Mouse (Mus musculus): ENCODE results near the gene Tm4sf1.

Tm4sf1 gene

DNA sequence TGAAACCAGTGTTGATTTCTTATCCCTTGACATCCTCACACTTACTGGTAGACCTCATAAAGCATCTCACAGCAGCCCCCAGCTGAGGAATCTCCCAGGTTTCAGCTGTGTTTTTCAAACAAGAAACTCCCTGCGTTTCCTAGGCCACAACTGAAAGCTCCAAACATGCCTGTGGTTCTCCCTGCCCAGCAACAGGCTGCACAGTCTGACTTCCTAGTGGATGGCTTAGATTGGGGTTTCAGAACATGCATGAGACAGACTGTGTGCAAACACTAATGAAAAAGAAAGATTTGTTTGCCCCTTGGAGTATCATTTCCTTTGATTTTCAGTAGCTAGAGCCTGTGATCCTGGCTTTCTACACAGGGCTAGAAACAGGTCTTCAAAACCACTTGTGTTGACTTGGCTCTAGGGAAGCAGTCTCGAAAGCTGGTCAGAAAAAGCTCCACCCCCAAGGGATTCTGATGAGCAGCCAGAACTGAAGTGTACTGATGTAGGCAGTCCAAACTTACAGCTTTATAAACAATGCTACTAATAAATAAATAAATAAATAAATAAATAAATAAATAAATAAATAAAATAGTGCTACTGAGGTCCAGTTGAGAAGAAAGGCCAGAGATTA is at the start of gene Tm4sf1:
Tm4sf1 (minus strand) TSS at position 68 of the 619 bp plus-strand sequence.
- no peak for DNase-seq (ENCODE audit: low read depth, low spot score)

DNA sequence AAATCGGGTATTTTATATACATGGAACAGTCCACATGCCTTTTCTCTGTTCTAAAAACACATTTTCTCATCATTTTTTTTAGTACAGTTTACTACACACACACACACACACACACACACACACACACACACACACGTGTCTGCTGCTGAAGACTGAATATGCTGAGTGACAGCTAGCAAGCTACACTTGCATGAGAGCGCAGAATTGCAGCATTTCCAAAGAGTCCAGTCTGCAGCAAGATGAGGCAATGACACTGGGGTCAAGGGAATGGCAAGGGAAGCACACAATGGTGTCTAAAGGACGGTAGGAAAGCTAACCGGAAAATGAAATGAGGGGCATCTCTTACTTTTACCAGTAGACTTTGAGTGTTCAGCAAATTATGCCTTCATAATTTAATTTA is 43.0 kb upstream of the Tm4sf1 start:
- no peak for DNase-seq (ENCODE audit: low read depth, low spot score)

DNA sequence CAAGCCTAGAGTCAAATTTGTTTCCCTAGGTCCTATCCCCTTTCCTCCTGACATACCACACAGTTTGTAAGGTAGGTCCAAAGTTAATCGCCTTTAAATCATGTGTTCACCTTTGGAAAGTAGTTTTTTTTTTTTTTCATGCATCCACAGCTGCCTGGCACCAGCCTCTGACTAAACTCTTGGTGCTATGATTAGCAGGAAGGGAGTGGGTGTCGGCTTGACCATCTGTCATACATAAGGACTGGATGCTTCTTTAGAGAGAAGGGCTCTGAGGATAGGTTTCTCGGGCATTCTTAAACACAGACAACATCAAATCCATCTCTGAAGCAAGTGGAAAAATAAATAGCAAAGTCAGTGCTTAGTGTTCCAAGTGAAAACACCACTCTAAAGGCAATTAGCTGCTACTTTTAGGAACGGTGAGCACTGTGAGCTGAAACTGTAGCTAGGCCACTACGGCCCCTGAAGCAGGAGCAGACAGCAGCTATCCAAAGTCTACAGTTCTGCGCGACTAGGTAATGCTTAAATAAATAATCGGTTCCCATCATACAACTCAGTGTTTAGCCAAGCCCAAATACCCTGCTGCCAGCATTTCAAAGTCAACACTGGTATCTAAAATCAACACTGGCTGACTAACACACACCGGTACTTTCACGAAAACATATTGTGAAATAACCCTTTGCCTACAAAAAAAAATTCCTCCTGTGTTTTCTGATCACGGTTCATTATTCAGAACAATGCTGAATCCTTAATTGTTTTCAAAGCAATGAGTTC is 42.2 kb upstream of the Tm4sf1 start:
- no peak for DNase-seq (ENCODE audit: low read depth, low spot score)

DNA sequence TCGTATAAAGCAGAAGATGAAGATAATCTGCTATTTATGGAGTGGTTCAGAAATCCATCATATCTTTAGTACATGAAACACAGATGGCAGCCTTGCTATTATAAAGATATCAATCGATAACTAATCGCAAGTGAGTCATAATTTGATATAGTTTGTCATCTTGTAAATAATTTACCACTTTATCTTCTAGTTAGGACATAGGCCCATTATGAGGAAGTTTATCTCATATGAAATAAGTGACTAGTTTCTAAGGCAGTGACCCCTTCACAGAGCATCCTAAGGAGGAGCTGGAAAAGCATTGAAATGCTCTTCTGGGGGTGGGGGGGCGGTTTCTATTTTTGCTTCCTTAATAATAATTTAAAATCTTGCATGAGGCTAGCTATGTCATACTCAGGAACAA is 41.2 kb upstream of the Tm4sf1 start:
- DNase-seq (ENCODE audit: low read depth, low spot score), result no peak

DNA sequence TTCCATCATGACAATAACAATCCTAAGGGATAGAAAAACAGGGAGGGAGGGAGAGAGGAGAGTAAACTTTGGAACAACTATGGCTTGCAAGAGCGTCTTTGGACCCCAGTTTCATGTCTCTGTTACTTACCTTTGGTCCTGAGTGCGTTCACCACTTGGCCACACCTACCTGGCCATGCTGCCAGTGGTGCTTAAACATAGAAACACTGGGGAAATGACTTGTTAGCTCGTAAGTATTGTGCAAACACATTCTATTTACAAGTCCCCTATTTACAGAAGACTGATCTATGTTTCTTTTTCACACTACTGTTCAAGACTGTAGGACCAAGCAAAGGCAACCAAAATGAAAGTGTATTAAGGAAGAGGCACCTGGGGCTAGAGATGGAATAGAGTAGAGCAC is 39.5 kb upstream of the Tm4sf1 start:
- DNase-seq (ENCODE audit: low read depth, low spot score), result no peak

DNA sequence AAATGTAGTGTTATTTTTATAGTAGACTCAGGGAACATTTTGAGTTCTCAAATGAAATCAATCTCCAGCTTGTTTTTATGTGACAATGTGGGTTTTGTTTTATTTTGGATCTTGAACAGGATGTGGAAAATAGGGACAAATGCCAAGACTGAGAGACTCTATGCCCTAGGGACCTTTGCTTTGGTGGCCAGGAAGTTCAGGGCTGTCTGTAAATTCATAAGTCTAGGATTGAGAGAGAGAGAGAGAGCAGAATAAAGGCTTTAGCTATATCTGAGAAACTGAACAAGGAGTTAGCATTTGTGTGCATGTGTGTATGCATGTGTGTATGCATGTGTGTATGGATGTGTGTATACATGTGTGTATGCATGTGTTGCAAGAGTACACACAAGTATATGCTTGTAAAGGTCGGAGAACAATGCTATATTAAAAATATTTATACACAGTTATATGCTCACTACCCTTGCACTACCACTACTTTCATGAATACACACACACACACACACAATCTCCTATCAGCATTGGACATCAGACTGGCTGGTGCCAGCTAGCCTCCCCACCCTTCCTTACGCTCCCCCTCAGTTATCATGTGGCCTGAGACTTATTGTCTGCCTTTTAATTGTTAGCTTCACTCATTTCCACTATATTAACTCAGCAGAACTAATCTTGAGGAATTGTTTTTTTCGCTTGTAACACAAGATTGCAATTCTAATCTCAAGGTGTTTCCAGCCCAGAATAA is 33.5 kb upstream of the Tm4sf1 start:
- DNase-seq (ENCODE audit: low read depth, low spot score), result no peak

DNA sequence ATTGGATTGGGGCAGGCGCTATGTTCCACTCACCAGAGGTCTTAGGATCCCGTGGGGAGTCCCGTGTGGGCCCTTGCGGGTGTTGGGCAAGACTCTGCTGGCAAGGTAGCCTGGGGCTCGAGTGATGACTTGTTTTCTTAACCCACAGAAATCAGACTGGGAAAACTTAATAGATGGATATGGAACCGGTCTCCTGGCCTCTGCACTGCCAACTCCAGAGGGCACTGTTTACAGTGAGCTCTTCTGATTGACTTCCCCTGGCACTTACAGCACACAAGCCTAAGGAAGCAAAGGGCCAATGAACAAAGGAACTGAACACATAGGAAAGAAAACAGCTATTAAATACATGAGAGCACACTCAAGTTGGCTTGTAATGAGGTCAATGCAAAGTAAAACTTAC is 26.2 kb upstream of the Tm4sf1 start:
- DNase-seq (ENCODE audit: low read depth, low spot score), result no peak

DNA sequence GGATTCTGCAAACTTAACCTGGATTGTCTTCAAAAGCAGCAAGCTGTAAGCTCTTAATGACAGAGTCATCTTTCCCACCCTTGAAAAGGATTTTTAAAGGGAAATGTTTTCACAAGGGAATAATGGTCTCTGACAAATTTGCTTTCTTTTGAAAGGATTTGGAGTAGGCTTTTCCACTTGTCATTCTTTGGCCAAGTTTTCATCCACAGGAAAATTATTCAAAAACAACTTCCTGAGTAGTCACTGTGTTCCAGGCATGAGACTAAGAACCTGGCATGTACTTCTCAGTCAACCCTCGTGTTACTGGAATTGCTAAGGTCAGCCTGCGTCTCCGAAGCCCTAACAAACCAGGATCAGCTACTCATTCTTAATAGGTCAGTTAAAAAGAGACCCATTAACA is 5.3 kb upstream of the Tm4sf1 start:
- no peak for DNase-seq (ENCODE audit: low read depth, low spot score)

DNA sequence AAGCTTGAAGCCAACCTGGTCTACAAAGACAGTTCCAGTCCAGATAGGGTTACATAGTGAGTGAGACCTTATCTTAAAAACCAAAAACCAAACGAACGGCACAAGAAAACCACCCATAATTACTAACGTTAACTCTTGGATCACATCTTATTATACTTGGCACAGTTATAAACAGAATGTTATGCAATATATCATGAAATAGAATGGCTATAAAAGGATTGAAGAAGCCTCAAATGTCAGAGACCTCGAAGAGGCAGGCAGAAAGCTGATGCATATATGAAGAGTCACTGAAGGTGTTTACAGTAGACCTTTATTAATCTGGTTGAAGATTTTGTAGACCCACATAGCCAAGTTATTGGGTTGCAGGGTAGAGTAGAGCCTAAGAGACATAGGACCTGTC is 3.8 kb upstream of the Tm4sf1 start:
- DNase-seq (ENCODE audit: low read depth, low spot score), result no peak

DNA sequence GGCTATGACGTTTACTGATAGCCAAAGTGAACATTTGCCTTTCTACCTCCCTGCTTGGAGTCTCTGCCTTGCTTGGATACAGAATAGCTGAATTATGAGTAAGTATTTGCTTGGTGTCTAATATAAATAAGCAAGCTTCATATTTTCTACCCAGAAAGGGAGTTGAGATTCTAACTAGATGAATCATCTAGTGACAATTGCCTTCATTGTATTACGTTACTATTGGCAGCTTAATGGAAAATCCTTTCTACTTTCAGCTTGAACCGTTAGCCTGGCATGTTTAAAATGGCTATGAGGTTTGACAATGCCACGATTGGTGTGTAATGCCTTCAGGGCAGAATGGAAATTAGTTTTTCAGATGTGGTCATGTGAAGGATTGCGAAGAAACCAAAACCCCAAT is 2.7 kb upstream of the Tm4sf1 start:
- DNase-seq (ENCODE audit: low read depth, low spot score), result no peak

DNA sequence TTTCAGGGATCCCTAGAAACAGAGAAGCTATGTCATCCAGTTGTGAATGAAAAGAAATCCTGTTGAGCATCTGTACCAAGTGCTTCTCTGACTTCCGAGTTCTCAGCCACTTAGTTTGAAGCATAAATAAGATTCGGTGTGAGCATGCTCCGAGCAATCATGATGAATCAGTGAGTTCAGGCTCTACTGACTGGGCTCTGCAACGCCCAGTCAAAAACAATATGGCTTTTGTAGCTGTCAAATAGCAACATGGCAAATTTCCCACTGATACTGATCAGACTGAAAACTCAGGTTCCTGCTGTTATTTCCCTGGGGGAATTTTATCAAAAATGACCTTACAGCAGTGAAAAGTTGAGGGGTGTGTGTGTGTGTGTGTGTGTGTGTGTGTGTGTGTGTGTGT is 2.3 kb upstream of the Tm4sf1 start:
- no peak for DNase-seq (ENCODE audit: low read depth, low spot score)

DNA sequence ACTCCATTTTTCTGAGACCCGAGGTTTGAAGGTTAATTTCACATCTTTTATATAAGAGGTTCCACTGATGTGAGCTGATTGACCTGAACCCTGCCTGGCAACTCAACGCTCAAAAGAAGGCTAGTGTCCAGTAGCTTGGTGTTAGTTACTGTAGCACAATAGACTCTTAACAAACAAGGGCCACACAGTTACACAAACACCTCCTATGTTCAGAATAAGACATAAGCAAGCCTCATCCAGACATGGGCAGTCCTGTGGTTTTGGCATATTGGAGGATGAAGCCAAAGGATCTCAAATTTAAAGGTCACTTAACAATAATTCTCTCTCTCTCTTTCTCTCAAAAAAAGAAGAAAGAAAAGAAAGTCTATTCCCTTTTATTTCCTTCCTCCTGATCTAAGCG is 1.7 kb upstream of the Tm4sf1 start:
- no peak for DNase-seq (ENCODE audit: low read depth, low spot score)

DNA sequence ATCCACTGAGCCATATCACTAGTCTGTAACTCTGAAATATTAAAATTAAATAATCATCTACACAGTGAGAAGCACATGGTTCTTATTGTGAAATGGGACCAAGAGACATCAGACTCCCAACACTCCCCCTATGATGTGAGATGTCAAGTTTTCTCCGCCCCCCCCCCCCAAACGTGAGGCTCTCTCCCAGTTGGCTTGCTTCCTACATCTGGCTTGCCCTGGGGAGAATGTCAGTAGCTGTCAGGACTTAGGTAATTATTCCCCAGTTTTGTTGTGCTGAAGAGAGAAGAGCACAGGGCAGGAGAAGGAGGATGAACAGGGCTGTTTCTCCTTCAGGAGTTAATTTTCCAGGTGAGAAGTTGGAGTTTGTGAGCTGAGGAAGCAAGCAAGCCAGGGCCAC is 1.1 kb upstream of the Tm4sf1 start:
- DNase-seq (ENCODE audit: low read depth, low spot score), result no peak

DNA sequence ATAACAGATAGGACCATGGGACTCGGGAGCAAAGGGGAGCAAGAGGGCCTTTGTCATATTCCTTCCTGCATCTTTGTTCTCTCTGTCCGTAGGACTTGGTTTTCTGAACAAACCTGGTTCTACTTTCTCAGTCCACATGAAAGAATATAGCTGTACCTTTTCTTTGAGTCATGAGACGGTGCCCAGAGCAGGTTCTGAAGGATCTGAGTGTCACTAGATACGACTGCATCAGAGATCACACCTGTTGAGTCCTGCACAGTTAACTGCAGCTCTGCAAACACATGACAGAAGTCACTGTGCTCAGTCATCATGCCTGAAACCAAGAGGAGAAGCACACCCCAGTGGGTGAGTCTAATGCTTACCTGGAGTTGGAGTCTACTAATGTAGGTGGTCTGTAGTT is 422 bp downstream of the Tm4sf1 start:
- DNase-seq (ENCODE audit: low read depth, low spot score), result no peak

DNA sequence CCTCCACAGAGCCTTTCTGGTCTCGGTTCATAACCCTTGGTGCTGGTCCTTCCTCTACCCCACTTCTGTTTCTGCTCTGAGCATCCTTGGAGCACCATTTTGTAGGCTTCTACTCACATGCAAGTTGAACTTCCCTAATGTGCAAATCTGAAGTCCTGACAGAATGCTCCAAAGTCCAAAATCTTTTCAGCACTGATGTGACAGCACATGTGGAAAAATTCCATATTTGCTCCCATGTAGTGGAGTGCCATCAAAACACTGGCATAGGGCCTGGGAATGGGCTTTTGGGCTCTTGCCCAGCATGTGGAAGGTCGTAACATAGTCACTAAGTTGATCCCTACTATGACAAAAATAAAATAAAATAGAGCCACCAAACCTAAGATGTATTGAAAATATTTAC is 3.8 kb downstream of the Tm4sf1 start:
- no peak for DNase-seq (ENCODE audit: low read depth, low spot score)

DNA sequence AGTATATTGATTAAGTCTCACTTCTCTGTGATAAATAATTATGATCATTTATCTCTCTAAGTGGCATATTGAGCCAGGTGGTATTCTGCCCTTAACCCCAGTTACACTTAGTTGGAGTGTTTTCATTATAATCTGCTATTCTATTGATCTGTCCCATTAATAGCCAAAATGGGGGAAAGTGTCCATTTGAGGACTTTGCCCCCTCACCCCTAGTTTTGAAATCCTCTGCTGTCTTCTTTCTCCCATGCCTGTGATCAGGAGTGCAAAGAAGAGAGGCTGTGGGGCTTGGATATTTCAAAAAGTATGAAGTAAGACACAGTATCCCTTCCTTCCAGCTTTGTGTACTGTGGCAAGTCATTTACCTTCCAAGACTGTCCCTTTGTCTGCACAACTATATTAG is 5.2 kb downstream of the Tm4sf1 start:
- no peak for DNase-seq (ENCODE audit: low read depth, low spot score)

DNA sequence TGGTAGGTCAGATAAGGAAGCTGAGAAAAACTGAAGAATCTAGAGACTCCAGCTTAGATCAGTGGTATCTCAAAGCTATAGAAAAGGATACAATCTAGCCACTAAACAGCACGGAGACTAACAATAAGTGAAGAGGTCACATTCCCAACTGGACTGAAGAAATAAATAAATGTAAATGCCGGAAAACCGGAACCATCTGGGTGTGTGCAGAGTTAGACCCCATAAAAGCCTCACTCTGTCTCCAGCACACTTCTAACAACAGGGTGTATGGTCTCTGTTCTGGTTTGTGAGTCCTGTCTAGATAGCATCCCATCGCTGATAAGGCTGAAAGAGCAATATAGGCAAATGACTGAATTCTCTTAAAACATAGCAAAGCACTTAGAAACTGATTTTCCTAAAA is 6.2 kb downstream of the Tm4sf1 start:
- no peak for DNase-seq (ENCODE audit: low read depth, low spot score)

DNA sequence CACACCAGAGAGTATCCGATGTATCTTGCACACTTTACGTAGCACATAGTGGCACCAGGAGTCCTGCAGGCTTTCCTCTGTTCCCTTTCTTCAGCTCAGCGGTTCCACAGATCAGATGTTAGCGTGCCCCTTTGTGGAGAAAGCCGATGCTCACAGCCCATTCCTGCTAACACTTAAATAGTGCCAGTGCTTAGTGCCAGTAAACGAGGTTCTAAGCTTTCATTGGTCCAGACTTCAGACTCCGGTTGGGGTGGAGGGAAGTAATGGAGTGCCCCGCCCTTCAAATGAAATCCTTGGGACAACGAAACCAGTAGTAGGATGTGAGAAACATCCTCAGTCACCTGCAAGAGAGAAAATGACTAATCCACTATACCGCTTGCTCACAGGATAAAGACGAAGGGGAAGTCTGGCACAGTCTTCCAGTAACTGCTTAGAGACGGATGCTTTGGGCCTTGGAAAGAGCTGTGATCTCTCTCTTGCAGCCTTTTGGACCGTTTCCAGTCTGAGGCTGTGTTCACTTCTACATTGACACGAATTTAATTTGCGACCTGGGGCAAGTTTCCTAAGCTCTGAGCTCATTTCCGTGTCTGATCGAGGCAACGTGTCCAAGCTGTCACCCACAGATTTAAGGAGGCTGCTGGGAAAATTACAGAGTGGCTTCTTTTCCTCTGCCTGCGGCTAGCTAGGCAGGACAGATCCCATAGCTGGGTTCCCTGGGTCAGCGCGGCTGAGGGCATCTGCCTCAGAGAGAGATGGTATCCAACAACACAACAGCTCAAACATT is 6.9 kb downstream of the Tm4sf1 start:
- no peak for DNase-seq (ENCODE audit: low read depth, low spot score)

DNA sequence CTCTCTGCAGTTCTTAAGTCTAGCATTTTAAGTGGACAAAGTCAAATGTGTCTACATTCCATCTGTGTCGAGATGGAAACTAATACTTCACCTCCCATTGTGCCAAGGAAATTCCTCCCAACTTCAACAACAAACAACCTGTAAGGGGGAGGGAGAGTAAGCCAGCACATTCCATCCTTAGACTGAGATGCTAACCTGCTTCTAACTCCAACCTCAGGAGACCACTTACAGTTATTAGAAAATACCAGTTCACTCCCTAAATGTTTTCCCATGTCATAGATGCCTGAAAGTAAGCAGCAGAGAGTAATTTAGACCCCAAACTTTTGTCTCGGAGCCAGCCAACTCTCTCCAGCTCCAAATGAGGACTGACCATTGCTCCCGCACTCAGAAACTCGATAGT is 7.9 kb downstream of the Tm4sf1 start:
- no peak for DNase-seq (ENCODE audit: low read depth, low spot score)

DNA sequence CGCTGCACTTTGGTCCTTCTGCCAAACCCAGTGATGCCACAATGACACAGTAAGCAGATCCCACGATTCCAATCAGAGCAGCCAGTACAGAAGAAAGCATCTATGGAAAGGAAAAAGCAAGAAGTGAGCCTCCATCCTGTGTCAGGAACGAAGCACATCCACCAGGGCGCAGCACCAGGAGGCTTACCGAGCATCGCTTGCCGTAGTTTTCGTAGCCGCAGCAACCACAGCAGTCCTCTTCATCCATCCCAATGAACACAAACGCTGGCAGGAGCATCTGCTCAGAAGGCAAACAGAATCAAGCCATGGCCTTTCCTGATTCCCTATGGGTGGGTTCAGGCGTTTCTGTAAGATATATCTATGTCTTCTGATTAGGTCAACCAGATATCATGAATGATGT is 9.0 kb downstream of the Tm4sf1 start:
- no peak for DNase-seq (ENCODE audit: low read depth, low spot score)

DNA sequence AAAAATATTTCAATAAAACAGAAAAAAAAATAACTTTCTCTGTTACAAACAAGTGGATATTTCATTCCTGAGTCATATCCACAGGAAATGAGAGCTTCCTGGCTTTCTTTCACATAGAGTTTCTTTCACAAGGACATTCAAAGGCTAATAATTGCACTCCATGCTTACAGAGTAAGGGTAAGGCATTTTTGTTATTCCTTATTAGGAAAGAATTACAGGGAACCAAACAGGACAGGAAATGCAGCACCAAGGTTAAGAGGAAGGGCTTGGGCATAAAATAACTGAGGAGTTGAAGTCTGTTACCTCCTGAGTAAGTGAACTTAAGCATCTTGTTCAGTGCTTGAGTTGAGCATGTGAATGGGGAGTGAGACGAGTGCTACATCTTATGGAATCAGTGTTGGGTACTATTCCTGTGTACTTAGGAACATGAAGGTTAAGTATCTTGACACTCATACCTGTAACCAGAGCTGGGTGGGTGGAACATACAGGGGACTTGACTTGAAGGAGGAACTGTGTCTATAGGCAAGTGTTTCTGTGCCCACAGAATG is 12.8 kb downstream of the Tm4sf1 start:
- DNase-seq (ENCODE audit: low read depth, low spot score), result no peak
